Mouse (Mus musculus) granulocyte monocyte progenitor cell, adult 5-6 weeks (primary cell): Measurements from ENCODE around the gene Cdsn. TPM values are rescaled to one million over a fixed set of nuclear protein-coding genes. Genes with fewer than 3 reads are reported as not detected.
A peak's percentile ranks its signal among the peaks of the same experiment; 100 is the strongest.
"Not testable (repeated sequence)": the region's sequence is repeated elsewhere in the genome, so short reads cannot be mapped to it uniquely, and the experiment has no call there.

Source experiments
- ATAC-seq: replicated peaks from 2 replicates; pipeline ENCODE4 v1.8.0; 2016; ENCODE audit warnings: mild to moderate bottlenecking, moderate TSS enrichment, inconsistent platforms; ENCODE audit not compliant: poor library complexity, severe bottlenecking
- total RNA-seq, 2 experiments: library from RNA; stranded (forward) in 1 of 2; stranded (reverse) in 1 of 2; fragments of 200-712, 200-1000 nt in 1 of 2; fragments of >200 nt in 1 of 2; fragmentation: Nextera tagmentation in 1 of 2; gene quantifications; 2 replicates each; pipeline ENCODE4 v1.2.3; 2014 to 2017

The Cdsn gene
- total RNA-seq (2014; fragmentation: Nextera tagmentation) (not detected in 2 replicates), total RNA-seq (2017) (not detected in 2 replicates)

DNA sequence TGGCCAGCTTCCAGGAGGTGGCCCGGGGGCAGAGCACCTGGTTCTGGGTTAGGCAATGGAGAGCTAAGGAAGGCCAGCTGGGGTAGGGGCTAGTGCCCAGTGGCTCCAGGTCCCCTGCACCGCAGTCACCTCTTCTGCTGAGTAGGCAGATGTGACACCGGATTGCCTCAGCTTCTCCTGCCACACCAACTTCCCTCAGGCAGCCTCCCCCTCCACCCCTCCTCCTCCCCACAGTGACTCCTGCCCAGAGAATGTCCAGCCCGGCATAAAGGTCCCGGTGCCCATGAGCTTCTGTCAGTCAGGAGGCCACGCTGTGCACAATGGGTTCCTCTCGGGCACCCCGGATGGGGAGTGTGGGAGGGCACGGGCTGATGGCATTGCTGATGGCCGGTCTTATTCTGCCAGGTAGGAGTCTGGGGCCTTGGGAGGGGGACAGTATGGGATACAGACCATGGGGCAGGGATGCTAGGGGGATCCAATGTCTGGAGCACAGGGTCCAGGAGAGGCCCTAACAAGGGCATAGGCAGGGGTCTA, at the start of gene Cdsn:
Cdsn (plus strand) TSS at position 248 of the 534 bp plus-strand sequence.
- no peak for ATAC-seq

DNA sequence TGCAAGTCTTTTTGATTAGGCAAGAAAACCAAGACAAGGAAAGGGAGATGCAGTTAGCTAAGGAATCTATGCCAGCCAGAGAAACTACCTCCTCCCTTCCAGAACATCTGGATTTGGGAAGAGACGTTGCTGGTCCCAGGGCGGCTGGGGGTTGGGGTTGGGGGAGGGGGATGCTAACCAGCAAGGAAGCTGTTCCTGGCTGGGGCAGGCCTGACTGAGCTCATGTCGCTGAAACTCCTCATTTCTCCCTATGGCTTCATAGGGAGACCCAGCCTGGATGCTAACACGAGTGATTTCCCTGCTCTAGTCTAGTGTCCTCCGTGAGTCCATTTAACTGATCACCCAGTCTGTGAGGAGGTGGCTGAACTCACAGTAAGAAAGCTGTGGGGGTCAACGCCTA, 49.7 kb upstream of the Cdsn start:
- ATAC-seq = no peak

DNA sequence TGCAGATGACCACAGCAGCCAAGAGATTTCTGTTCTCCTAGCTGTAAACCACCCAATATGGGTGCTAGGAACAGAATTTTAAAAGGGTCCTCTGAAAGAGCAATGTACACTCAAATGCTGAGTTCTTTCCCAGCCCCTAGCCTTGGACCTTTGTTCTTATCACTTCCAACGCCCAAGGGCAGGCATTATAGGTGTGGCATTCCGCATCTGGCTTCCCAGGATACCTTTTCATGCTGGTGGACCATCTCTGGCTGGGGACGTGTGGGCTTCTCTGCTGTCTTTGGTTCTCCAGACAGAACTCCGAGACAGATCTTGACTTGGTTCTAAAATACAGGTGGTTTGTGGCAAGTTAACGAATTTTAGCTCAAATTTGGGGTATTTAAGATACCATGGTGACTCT, 49.2 kb upstream of the Cdsn start:
- ATAC-seq = no peak

DNA sequence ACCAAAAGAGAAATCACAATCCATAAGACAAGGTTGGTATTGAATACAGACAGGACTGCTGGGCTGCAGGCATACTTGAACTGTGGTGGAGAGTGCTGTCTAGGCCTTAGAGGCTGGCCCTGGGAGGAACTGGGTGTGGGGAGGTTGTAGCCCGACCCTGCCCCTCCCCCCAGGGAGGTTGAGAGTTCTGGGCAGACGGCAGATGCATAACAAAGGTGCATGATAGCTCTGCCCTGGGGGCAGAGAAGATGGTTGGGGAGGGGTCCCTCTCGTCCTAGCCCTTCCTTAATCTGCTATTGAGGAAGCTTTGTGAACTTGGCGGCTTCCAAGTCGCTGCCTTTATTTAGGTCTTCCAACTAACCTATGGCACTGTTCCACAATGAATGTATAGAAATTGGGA, 48.1 kb upstream of the Cdsn start:
- no peak for ATAC-seq

DNA sequence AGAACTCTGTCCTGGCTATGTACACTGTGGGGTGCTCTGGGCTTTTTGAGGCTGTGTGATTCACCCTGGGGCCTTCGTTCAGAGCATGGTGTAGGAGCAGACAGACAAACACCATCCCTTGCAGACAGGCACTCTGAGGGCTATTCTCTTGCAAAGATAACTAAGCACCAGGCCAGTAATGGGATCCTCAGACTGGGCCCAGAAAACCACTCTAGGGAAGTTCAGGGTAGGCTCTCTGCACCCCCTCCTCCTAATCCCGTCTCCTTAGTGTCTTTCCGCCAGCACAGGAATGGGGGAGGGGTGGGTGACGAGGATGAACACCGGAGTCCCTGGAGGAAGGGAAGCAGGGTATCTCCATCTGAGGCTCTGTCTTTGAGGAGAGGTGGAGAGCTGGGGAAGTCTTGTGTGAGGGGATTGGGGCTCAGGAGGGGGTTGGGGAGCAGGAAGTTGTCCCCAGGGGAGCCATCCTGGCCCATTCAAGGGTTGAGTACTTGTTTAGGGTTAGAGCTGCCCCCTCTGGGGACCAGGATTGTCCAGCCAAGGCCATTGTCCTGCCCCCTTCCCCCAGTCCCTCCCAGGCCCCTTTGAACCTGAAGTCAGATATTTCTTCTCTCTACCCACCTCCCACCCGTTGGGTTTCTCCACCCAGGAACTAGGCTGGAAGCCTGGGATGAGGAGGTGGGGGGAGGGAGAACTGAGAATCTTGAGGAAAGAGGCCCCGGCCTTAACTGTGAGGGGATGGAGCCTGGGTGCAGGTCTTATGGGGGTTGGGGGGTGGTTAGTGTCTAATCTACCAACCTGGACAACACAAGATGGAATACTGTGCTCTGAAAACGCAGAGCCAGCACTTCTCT, 47.1 kb upstream of the Cdsn start:
- ATAC-seq = no peak

DNA sequence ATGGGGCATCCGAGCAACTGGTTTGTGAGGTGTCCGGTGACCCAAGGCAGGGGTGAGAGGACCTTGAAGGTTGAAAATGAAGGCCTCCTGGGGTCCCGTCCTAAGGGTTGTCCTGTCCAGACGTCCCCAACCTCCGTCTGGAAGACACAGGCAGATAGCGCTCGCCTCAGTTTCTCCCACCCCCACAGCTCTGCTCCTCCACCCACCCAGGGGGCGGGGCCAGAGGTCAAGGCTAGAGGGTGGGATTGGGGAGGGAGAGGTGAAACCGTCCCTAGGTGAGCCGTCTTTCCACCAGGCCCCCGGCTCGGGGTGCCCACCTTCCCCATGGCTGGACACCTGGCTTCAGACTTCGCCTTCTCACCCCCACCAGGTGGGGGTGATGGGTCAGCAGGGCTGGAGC, 46.2 kb upstream of the Cdsn start, which contains the start of gene Pou5f1:
Pou5f1 (plus strand) TSS at position 243 of the 400 bp plus-strand sequence.
- ATAC-seq = no peak

DNA sequence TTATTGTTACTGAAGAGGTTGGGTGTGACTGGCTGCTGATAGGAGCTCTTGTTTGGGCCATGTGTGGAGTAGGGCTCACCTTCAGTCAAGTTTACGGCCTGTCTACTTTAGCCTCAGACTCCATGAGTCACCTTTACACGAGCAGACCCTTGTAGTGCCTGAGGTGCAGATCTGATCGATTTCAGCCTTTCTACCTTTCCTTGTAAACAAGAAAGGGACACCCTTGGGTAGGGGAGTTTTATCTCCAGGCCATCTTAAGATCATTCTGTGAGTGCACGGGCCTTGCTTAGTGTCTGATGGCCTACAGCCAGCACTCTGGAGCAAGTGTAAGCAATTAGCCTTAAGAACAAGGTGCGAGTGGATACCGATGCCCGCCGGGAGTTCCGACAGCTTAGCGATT, 45.0 kb upstream of the Cdsn start:
- ATAC-seq = no peak

DNA sequence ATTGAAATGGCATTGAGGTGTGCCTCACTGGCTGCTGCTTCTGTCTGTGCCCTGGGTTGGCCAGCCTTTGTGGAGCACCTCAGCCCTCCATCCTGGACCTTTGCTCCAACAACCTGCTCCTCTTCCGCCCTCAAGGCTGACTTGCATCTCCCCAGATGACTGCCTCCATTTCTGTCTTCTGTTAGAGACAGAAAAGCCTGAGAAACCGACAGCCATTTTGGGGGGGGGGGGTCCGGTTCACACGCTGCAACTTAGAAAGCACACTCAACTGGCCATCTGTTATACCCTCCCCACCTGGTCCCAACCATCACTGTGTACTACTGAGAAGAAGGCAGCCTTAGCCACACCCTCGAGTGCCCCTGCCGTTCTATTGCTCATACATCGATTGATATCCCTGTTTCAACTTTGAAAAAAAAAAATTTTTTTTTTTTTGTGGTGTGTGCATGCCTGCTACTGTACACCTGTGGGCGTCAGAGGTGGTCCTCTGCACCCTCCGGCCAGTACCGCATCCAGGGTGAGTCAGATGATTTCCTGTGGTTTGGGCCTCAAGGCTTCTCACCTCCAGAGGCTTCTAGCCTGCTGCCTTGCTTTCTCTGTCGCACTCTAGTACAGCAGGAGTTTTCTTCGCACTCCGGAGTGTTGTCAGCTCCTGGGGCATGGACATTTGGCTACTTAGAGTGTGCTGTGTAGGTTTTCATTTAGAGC, 44.2 kb upstream of the Cdsn start:
- no peak for ATAC-seq

DNA sequence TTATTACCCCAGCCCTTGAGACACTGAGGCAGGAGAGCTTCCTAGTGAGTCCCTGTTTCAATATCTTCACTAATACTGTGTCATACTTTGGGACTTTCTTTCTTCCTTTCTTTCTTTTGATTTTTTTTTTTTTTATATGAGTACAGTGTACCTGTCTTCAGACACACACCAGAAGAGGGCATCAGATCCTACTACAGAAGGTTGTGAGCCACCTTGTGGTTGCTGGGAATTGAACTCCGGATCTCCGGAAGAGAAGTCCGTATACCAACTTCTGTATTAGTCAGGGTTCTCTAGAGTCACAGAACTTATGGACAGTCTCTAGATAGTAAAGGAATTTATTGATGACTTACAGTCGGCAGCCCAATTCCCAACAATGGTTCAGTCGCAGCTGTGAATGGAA, 43.6 kb upstream of the Cdsn start:
- ATAC-seq = not testable (repeated sequence)

DNA sequence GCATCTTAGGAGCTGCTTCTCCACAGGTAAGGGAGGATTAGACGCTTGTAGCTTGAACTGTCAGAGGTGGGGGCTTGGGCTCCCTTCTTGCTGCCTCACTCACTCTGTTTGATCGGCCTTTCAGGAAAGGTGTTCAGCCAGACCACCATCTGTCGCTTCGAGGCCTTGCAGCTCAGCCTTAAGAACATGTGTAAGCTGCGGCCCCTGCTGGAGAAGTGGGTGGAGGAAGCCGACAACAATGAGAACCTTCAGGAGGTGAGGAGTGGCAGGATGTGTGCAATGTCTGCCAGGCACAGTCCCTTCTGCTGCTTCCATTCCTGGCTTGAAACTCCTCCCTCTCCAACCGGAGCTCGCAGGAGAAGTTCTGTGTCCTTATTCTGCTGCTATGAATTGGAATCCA, 42.6 kb upstream of the Cdsn start:
- peak; percentile 59 for ATAC-seq

DNA sequence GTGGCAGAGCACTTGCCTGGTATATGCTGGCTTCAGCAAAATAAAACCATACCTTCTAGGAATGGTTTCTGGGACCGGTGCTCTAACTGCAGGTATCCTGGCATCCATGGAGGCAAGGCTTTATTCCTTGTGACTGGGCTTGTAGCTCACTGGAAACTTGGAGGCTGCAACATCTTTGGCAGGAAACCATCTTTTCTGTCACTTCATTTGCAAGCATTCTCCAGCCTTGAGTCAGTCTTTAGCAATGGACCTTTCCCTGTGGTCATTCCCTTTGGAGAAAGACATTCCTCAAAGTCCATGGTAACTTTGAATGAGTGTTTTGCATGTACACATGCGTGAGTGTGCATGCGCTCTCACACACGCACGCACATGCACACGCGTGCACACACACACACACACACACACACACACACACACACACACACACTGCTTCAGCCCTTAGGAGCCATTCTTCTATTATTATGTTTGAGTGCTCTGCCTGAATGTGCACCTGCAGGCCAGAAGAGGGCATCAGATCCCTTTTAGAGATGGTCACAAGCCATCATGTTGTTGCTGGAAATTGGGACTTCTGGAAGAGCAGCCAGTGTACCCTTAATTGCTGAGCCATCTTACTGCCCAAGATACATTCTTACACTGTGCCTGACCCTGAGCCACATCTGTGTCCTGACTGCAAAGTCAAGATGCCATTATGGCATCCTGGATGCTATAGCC, 38.9 kb upstream of the Cdsn start:
- ATAC-seq = no peak

DNA sequence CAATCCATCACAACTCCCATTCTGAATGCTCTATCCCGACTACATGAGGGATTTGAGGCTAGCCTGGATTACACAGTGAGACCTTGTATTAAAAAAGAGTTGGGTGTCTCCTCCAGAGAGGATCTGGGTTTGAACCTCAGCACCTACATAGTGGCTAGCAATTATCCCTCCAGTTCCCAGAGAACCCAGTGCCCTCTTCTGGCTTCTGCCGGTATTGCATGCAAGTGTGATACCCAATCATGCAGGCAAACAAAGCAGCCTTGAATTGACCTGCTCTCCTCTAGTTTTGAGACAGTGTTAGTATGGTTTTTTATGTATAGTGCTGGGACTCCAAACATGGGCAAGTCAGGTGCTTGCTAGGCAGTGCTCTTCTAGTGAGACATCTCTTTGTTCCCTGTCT, 38.0 kb upstream of the Cdsn start:
- no peak for ATAC-seq

DNA sequence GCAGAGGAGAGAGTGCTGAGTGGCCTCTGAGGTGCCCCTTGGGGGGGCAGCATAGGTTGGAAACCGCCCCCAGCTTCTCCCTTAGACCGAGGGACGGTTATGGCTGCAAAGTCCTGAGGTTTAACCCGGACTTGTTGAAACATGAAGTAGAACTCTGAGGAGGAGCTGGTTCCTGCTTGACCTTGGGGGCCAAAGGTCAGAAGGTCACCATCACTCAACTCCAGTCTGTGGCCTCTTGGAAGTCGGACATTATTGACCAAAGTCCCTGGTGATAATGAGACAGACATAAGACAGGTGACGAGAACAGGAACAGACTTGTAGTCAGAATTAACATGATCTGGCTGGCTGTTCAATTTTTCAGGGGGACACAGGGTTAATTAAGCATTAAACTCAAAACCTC, 37.2 kb upstream of the Cdsn start:
- ATAC-seq = no peak

DNA sequence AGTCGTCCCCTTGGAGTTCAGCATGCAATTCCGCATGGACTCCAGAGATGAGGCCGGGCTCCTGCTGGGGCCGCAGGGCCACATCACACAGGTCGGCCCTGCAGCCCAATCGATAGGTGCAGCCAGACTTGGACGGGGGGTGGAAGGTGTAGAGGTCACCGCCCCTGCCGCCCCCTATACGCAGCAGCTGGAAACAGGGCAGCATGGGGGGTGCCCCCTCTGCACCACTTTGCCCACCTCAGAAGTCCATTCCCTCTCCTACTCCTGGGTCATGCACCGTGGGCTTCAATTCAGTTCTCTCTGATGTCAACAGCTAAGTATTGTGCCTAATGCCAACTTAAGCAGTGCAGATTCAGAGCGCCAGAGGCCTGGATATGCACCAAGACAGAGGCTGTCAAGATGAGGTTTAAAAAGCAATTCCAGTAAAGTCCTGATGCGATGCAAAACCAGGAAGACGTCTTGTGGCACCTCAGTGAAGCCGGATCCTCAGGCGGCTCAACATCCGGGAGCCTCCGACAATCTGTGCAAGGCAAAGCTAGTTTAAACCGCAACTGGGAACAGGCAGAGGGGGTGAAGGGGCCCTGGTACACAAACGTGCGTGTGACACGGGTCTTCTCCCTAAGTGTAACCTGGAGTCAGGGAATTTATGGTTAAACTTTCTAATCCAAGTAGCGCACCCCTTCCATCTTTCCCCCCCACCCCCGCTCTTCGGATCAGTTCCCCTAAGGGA, 35.9 kb upstream of the Cdsn start:
- ATAC-seq = peak; percentile 20; the same call in 1 of the 2 replicates

DNA sequence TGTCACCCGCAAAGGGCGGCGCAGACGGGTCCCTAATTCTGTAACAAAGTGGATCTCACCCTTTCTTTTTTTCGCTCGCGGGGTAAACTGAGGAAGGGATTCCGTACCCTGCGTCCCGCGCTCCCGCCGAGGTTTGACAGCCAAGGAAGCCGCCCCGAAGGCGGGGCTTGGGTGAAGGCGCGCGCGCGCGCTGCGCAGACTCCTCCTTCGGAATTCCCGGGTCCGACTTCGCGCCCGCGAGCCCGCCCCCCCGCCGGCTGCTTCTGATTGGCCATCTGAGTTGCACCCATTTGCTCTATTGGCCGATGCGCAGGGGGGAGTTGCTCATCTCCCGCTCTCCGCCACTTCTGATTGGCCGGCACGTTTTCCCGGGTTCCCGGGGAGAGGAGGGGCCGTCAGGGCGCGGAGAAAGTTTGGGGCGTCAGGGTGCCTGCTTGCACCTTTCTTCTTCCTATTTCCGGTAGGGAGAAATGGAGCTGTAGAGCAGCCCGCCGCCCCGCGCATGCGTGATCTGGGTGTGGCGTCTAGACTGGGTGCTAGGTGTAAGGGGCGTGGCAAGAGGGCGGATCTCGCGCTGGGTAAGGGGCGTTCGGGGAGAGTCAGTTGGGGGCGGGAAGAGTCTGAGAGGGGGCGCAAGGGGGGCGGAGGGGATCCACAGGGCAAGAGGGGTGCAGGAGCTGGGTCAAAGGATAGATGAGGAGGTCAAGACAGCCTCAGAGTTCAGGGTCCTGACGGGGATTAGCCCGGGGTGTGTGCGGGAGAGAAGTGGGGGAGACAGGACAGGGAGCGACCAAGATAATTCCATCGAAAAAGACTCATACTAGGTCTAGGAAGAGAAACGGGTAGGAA, 35.1 kb upstream of the Cdsn start, which contains the start of the genes Tcf19 and Cchcr1:
Tcf19 (minus strand) TSS at position 173 of the 849 bp plus-strand sequence.
Cchcr1 (plus strand) TSS at position 449 of the 849 bp plus-strand sequence.
- ATAC-seq = peak; percentile 92

DNA sequence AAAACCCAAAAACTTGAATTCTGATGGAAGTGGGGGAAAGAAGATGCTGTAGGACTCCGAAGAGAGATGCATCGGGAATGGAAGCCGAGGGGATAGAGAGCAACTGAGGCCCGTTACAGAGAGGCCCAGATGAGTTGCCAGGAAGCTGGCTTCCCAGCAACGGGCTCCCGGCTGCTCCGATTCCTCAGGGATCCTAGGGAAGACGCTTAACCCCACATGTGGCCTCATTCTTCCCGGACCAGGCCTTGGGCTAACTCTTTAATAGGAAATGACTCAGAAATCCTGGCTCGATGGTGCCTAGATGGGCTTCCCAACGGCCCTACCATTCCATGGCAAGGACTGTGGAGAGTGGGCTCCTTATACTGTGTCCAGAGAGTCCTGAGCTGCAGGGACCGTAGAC, 34.4 kb upstream of the Cdsn start:
- ATAC-seq = no peak

DNA sequence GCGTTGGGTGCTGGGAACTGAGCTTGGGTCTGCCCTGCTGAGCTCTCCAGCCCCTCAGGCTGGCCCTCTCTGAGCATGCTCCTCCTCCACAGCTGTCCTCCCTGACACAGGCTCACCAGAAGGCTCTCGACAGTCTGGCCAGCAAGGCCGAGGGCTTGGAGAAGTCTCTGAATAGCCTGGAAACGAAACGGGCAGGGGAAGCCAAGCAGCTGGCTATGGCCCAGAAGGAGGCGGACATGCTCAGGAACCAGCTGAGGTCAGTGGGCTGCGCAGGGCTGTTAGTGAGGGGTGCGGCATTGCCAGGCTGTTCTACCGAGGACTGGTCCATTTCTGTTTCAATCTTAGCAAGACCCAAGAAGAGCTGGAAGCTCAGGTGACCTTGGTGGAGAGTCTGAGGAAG, 27.6 kb upstream of the Cdsn start:
- ATAC-seq = no peak

DNA sequence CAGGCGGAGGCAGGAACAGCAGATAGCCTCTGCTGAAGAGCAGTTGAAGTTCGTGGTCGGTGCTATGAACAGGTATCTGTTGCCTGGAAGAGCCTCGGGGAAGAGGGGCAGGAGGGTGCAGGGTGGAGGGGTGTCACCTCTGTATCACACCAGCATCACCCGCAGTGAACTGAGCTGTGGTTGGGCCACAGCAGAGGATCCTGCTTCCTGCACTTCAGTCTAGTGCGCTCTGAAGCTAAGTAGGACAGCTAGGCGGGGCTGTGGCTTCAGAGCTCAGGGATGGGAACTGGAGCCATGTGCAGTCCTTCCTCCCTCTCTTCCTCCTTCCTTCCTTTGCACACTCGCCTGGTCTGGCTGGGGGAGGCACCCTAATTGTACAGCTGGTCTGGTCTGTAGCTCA, 25.3 kb upstream of the Cdsn start:
- ATAC-seq = no peak

DNA sequence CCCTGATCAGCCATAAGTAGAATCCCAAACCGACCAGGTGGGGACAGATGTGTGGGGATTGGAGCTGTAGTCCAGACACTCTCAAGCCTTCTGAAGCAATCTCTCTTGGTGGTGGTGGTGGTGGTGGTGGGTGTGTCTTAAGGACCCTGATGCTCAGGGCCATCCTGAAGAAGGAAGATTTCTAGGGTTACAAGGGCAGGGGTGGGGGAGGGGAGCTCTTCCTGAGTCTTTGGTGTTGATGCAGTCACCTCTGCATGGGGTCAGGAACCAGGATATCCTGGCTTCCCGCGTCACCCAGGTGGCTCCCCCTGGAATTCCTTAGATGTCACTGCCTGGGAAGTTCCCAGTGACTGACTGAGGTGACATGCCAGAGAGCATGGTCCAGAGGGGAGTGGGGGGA, 19.6 kb upstream of the Cdsn start:
- ATAC-seq = no peak
